Mouse (Mus musculus) embryo, embryonic 10.5 days (tissue): ENCODE measurements around the gene Mtmr2.
"Not testable (repeated sequence)": the region's sequence is repeated elsewhere in the genome, so short reads cannot be mapped to it uniquely, and the experiment has no call there.

Source experiments
- DNase-seq: peaks from one replicate; pipeline ENCODE4 v3.0.0-alpha.2; 2015; ENCODE audit warnings: low spot score

Gene Mtmr2

GRCm38 (mm10) chr9:13748404-13748797, at the start of gene Mtmr2:
Mtmr2 (plus strand) TSS chr9:13748410.
- peak; percentile 7 for DNase-seq

- peak; percentile 71 for DNase-seq
These were observed 49.0 kb upstream of the Mtmr2 start for GRCm38 (mm10) chr9:13699061-13699780.

GRCm38 (mm10) chr9:13699781-13700116, 48.5 kb upstream of the Mtmr2 start:
- DNase-seq, result no peak

- no peak for DNase-seq
These were observed 46.4 kb upstream of the Mtmr2 start for GRCm38 (mm10) chr9:13701773-13702172.

GRCm38 (mm10) chr9:13703100-13703499, 45.1 kb upstream of the Mtmr2 start:
- no peak for DNase-seq

GRCm38 (mm10) chr9:13704917-13705316, 43.3 kb upstream of the Mtmr2 start:
- no peak for DNase-seq

- DNase-seq, result no peak
These were observed 41.1 kb upstream of the Mtmr2 start for GRCm38 (mm10) chr9:13707066-13707555.

- DNase-seq, result no peak
These were observed 38.8 kb upstream of the Mtmr2 start for GRCm38 (mm10) chr9:13709436-13709835.

GRCm38 (mm10) chr9:13715891-13716290, 32.3 kb upstream of the Mtmr2 start:
- not testable (repeated sequence) for DNase-seq

GRCm38 (mm10) chr9:13716316-13717099, 31.7 kb upstream of the Mtmr2 start:
- peak; percentile 90 for DNase-seq

- peak; percentile 96 for DNase-seq
These were observed 826 bp downstream of the Mtmr2 start for GRCm38 (mm10) chr9:13748798-13749674.

- DNase-seq, result no peak
These were observed 1.4 kb downstream of the Mtmr2 start for GRCm38 (mm10) chr9:13749675-13749998.

- no peak for DNase-seq
These were observed 4.3 kb downstream of the Mtmr2 start for GRCm38 (mm10) chr9:13752543-13752942.

- DNase-seq, result no peak
These were observed 12.2 kb downstream of the Mtmr2 start for GRCm38 (mm10) chr9:13760430-13760829.

GRCm38 (mm10) chr9:13765624-13766023, 17.4 kb downstream of the Mtmr2 start:
- no peak for DNase-seq

- no peak for DNase-seq
These were observed 18.4 kb downstream of the Mtmr2 start for GRCm38 (mm10) chr9:13766570-13766969.

- DNase-seq, result no peak
These were observed 26.5 kb downstream of the Mtmr2 start for GRCm38 (mm10) chr9:13774732-13775131.

- no peak for DNase-seq
These were observed 33.8 kb downstream of the Mtmr2 start for GRCm38 (mm10) chr9:13781985-13782384.

- not testable (repeated sequence) for DNase-seq
These were observed 42.7 kb downstream of the Mtmr2 start for GRCm38 (mm10) chr9:13790864-13791263.

- no peak for DNase-seq
These were observed 46.1 kb downstream of the Mtmr2 start for GRCm38 (mm10) chr9:13794302-13794701.

GRCm38 (mm10) chr9:13794756-13795155, 46.5 kb downstream of the Mtmr2 start:
- DNase-seq, result no peak

- no peak for DNase-seq
These were observed 56.3 kb downstream of the Mtmr2 start for GRCm38 (mm10) chr9:13804480-13804879.
